ENCODE assay signal across 9 mouse cellular contexts in the genomic region with DNA sequence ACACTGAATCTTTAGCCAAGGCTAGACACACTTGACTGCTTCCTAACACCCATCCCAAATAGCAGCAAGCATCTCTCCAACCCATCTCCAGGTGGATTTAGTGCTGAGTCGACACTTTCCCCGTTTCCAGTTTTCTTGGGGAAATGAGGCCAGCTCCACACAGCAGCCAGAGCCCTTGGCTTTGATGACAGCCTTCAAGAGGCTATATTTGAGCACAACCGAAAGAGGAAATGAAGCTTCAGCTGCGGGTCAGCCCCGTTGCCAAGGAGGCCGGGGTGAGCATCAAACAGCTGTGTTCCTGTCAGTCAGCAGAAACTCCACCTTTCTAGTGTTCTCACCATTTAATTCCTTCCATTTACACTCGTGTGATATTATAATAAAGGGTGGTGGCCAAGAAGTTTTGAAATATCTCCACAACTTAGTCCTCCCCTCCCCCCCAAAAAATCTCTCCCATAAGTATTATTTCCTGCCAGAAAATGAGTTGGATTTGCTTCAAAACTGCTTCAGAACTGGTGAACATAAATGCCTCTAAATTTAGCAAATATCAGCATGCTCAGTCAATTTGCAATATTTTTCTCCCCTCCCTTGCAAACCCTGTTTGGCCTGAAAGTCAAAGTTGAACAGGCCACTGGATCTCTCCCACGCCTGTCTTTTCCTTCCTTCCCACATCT.
DNase-seq lines count a peak whose midpoint lies in the region; ATAC-seq and TF ChIP-seq lines count a peak whose summit lies in the region.
"Had no signal": no experiment of that assay in that cellular context is flagged by ENCODE, and none has a peak within 500 bp of the region (broad histone marks: within the 10 kb centered on the region; RNA-seq: fewer than 3 reads in every experiment).

No protein-coding gene starts in this region.

- H3K9me3 ChIP-seq in heart, embryonic 14.5 days (ENCODE audit: control insufficient read depth, low read length) = peaks cover 9% of the 10 kb centered on the region; the same call in 1 of the 2 replicates
- H3K9me3 ChIP-seq in limb, embryonic 15.5 days = 0 out of 2 replicates have a peak, but pooled peaks cover 3% of the 10 kb centered on the region
- H3K9me3 ChIP-seq: neural tube, embryonic 12.5 days had no signal

- WGBS in heart, embryonic 14.5 days = 48% methylated on average over 8 of the region's 8 CpGs
- 51% methylated on average over 8 of the region's 8 CpGs for WGBS in limb, embryonic 15.5 days
- WGBS in spleen, adult 2 months = 11% methylated on average over 8 of the region's 8 CpGs
- WGBS in cerebellum, adult 2 months = 15% methylated on average over 8 of the region's 8 CpGs

- H3K27me3 ChIP-seq in heart, embryonic 14.5 days (ENCODE audit: control insufficient read depth, insufficient read depth, low read length) = no peaks in the 10 kb centered on the region
- no peaks in the 10 kb centered on the region for H3K27me3 ChIP-seq in limb, embryonic 15.5 days
- no peaks in the 10 kb centered on the region for H3K27me3 ChIP-seq in spleen, adult 2 months (ENCODE audit: control insufficient read depth, insufficient read depth, low read length)
- no peaks in the 10 kb centered on the region for H3K27me3 ChIP-seq in cerebellum, adult 2 months (ENCODE audit: control insufficient read depth, insufficient read depth, low read length)
- H3K27me3 ChIP-seq: neural tube, embryonic 12.5 days had no signal

- no peak overlapping the region for H3K4me2 ChIP-seq in heart, embryonic 14.5 days (ENCODE audit: low read length)
- no peak overlapping the region for H3K4me2 ChIP-seq in limb, embryonic 15.5 days
- H3K4me2 ChIP-seq: neural tube, embryonic 12.5 days had no signal

- peak; percentile 26 for DNase-seq in ovary, postnatal 36 days (ENCODE audit: low spot score)
- no peak for DNase-seq in ovary, postnatal 10 days (ENCODE audit: low spot score)
- DNase-seq in spleen, adult 2 months (ENCODE audit: low read depth in 1 of 2, low spot score in 2 of 2) = peak; percentile 35 to 59
- DNase-seq in urinary bladder, postnatal 4 days (ENCODE audit: low spot score in 2 of 2) = no peak
- no peak for DNase-seq in MN1 (ENCODE audit: low spot score)
- no peak for DNase-seq in cerebellum, adult 2 months

- TF ChIP-seq POLR2A in spleen, adult 2 months (IDR thresholded peaks at IDR 0.05; ENCODE audit: low read depth, low read length) = no peak
- no peak for TF ChIP-seq POLR2A in cerebellum, adult 2 months (IDR thresholded peaks at IDR 0.05; ENCODE audit: borderline replicate concordance, insufficient read depth, low read length)

- no peak overlapping the region for H3K4me3 ChIP-seq in heart, embryonic 14.5 days (ENCODE audit: control insufficient read depth in 1 of 2, insufficient read depth in 1 of 2, low read depth in 1 of 2, low read length in 2 of 2)
- H3K4me3 ChIP-seq in limb, embryonic 15.5 days = no peak overlapping the region
- no peak overlapping the region for H3K4me3 ChIP-seq in spleen, adult 2 months (ENCODE audit: extremely low read depth, insufficient read depth, insufficient read length)
- H3K4me3 ChIP-seq in cerebellum, adult 2 months (replicated peaks; ENCODE audit: insufficient read depth, low read depth, low read length) = no peak overlapping the region
- H3K4me3 ChIP-seq: neural tube, embryonic 12.5 days had no signal

- no peaks in the 10 kb centered on the region for H3K36me3 ChIP-seq in heart, embryonic 14.5 days (ENCODE audit: control insufficient read depth, insufficient read depth, low read length)
- no peaks in the 10 kb centered on the region for H3K36me3 ChIP-seq in limb, embryonic 15.5 days
- H3K36me3 ChIP-seq in spleen, adult 2 months (ENCODE audit: control insufficient read depth, insufficient read depth, low read length) = no peaks in the 10 kb centered on the region
- H3K36me3 ChIP-seq: neural tube, embryonic 12.5 days had no signal

- TF ChIP-seq CTCF in spleen, adult 2 months (IDR thresholded peaks at IDR 0.05; ENCODE audit: extremely low read depth, insufficient read depth, insufficient read length, insufficient replicate concordance) = no peak
- no peak for TF ChIP-seq CTCF in cerebellum, adult 2 months (IDR thresholded peaks at IDR 0.05; ENCODE audit: borderline replicate concordance, insufficient read depth, low read depth, low read length)

- H3K4me1 ChIP-seq in heart, embryonic 14.5 days (ENCODE audit: control insufficient read depth in 2 of 2, insufficient read depth in 2 of 2, low read length in 2 of 2) = peaks cover 10 to 12% of the 10 kb centered on the region in 2 experiments
- 0 out of 2 replicates have a peak, but pooled peaks cover 12% of the 10 kb centered on the region for H3K4me1 ChIP-seq in limb, embryonic 15.5 days
- peaks cover 7% of the 10 kb centered on the region; the same call in 1 of the 2 replicates for H3K4me1 ChIP-seq in spleen, adult 2 months (ENCODE audit: control insufficient read depth, insufficient read depth, insufficient read length)
- H3K4me1 ChIP-seq in cerebellum, adult 2 months (ENCODE audit: control insufficient read depth, insufficient read depth, low read length) = no peaks in the 10 kb centered on the region
- H3K4me1 ChIP-seq: neural tube, embryonic 12.5 days had no signal

- H3K9ac ChIP-seq in heart, embryonic 14.5 days (ENCODE audit: low read length) = no peak overlapping the region
- H3K9ac ChIP-seq in limb, embryonic 15.5 days = no peak overlapping the region
- H3K9ac ChIP-seq: neural tube, embryonic 12.5 days had no signal

- no peak for ATAC-seq in heart, embryonic 14.5 days (ENCODE audit: insufficient number of reproducible peaks, insufficient read depth, low FRiP score, low read depth)
- 0 out of 2 replicates have a peak, but pooled peaks have one; percentile 19 for ATAC-seq in limb, embryonic 15.5 days (ENCODE audit: insufficient number of reproducible peaks, low FRiP score, low TSS enrichment, low read depth)

- H3K27ac ChIP-seq in heart, embryonic 14.5 days (replicated peaks in 1 of 2; ENCODE audit: control insufficient read depth in 1 of 2, insufficient read depth in 1 of 2, low read depth in 2 of 2, low read length in 2 of 2) = peak overlapping the region; percentile 25 to 39; a peak in 3 of 4 replicates
- H3K27ac ChIP-seq in limb, embryonic 15.5 days = peak overlapping the region; percentile 57; the same call in 1 of the 2 replicates
- H3K27ac ChIP-seq in spleen, adult 2 months (ENCODE audit: insufficient read depth, low read length) = peak overlapping the region; percentile 4; the same call in 1 of the 2 replicates
- H3K27ac ChIP-seq in cerebellum, adult 2 months (ENCODE audit: insufficient read depth, low read length) = no peak overlapping the region
- H3K27ac ChIP-seq: neural tube, embryonic 12.5 days had no signal

Comparison
In these comparisons a context has a peak if more than half of its experiments do, and no peak if none do; other contexts are left out.
1. DNase-seq: peak in ovary, postnatal 36 days (single experiment) and spleen, adult 2 months (2 of 2); none in ovary, postnatal 10 days (single experiment), urinary bladder, postnatal 4 days (0 of 2), MN1 (single experiment) and cerebellum, adult 2 months (0 of 2).